Mouse (Mus musculus) kidney, embryonic 15.5 days (tissue): Measurements from ENCODE around the gene Gpr4. TPM values are rescaled to one million over a fixed set of nuclear protein-coding genes. Genes with fewer than 3 reads are reported as not detected.

ENCODE experiments used
- ATAC-seq: fragments of 200-750 bp; cut with Nextera tagmentation; replicated peaks from 2 replicates; pipeline ENCODE4 v1.8.0; 2017; ENCODE audit warnings: moderate TSS enrichment; ENCODE audit not compliant: low FRiP score
- H3K27ac ChIP-seq: fragments of 300-500 bp; sonication (generic); 2 replicates; pipeline ENCODE4 v1.5.1; 2015; ENCODE audit warnings: mild to moderate bottlenecking, inconsistent platforms
- H3K27me3 ChIP-seq: fragments of 300-500 bp; sonication (generic); 2 replicates; pipeline ENCODE4 v1.6.1; 2015; ENCODE audit warnings: inconsistent platforms
- H3K36me3 ChIP-seq: fragments of 300-500 bp; sonication (generic); 2 replicates; pipeline ENCODE4 v1.6.1; 2015; ENCODE audit warnings: inconsistent platforms
- H3K4me1 ChIP-seq: fragments of 300-500 bp; sonication (generic); 2 replicates; pipeline ENCODE4 v1.6.1; 2015; ENCODE audit warnings: inconsistent platforms
- H3K4me2 ChIP-seq: fragments of 300-500 bp; sonication (generic); 2 replicates; pipeline ENCODE4 v1.6.1; 2015; ENCODE audit warnings: moderate library complexity, mild to moderate bottlenecking, inconsistent platforms
- H3K4me3 ChIP-seq: fragments of 300-500 bp; sonication (generic); replicated peaks from 2 replicates; pipeline ENCODE4 v1.5.1; 2015; ENCODE audit warnings: mild to moderate bottlenecking, inconsistent platforms
- H3K9ac ChIP-seq: fragments of 300-500 bp; sonication (generic); 2 replicates; pipeline ENCODE4 v1.6.1; 2015; ENCODE audit warnings: mild to moderate bottlenecking, inconsistent platforms
- H3K9me3 ChIP-seq: fragments of 300-500 bp; sonication (generic); replicated peaks from 2 replicates; pipeline ENCODE4 v1.6.1; 2016; ENCODE audit warnings: inconsistent platforms
- WGBS: fragments of 180-500 bp; shearing (Covaris S2); methylation state at CpG from one replicate; pipeline ENCODE4 v1.1.7; 2015; ENCODE audit warnings: mixed read lengths; 5-methylcytosine and 5-hydroxymethylcytosine counted together
- polyA plus RNA-seq: library from polyadenylated mRNA; unstranded; fragments of >200 nt; fragmentation: Nextera tagmentation; extraction: Ambion mirVana; gene quantifications from 2 replicates; pipeline ENCODE4 v1.2.1, GENCODE M21; 2015

Gene Gpr4
- polyA plus RNA-seq, 1 experiment from 2014 or later, result 3.3 TPM

- no peaks in the 10 kb centered on the region for H3K9me3 ChIP-seq
- H3K36me3 ChIP-seq, result peaks cover 32% of the 10 kb centered on the region
- WGBS, result 97% methylated on average over 1 of the region's 1 CpGs
- no peak overlapping the region for H3K9ac ChIP-seq
- H3K27ac ChIP-seq, result no peak overlapping the region
- no peaks in the 10 kb centered on the region for H3K4me1 ChIP-seq
- H3K4me2 ChIP-seq, result no peak overlapping the region
- ATAC-seq, result no peak
- no peak overlapping the region for H3K4me3 ChIP-seq
- no peaks in the 10 kb centered on the region for H3K27me3 ChIP-seq
Measured at GRCm38 (mm10) chr7:19246855-19247254, 34.5 kb downstream of the Gpr4 start.

- no peak for ATAC-seq
Measured at GRCm38 (mm10) chr7:19247511-19247910, 35.2 kb downstream of the Gpr4 start.

GRCm38 (mm10) chr7:19252078-19252477 lies 39.7 kb downstream of the Gpr4 start:
- Histone ChIP-seq H3K9me3 (no peaks in the 10 kb centered on the region), H3K36me3 (peaks cover 31% of the 10 kb centered on the region), H3K4me2 (no peak overlapping the region), H3K27me3 (no peaks in the 10 kb centered on the region), H3K4me3 (no peak overlapping the region), H3K9ac (no peak overlapping the region), H3K4me1 (0 out of 2 replicates have a peak, but pooled peaks cover 3% of the 10 kb centered on the region), H3K27ac (no peak overlapping the region)
- ATAC-seq, result no peak
- 78% methylated on average over 4 of the region's 4 CpGs for WGBS

More at GRCm38 (mm10) chr7:19247511-19247910, 35.2 kb downstream of the Gpr4 start:
- 83% methylated on average over 2 of the region's 2 CpGs for WGBS
- peaks cover 32% of the 10 kb centered on the region for H3K36me3 ChIP-seq
- no peak overlapping the region for H3K4me3 ChIP-seq
- H3K4me1 ChIP-seq, result no peaks in the 10 kb centered on the region
- no peak overlapping the region for H3K27ac ChIP-seq
- no peaks in the 10 kb centered on the region for H3K9me3 ChIP-seq
- no peak overlapping the region for H3K9ac ChIP-seq
- H3K27me3 ChIP-seq, result no peaks in the 10 kb centered on the region
- H3K4me2 ChIP-seq, result no peak overlapping the region

- Histone ChIP-seq H3K27me3 (no peaks in the 10 kb centered on the region), H3K36me3 (peaks cover 36% of the 10 kb centered on the region), H3K4me1 (0 out of 2 replicates have a peak, but pooled peaks cover 6% of the 10 kb centered on the region), H3K9me3 (no peaks in the 10 kb centered on the region), H3K4me2 (no peak overlapping the region), H3K9ac (no peak overlapping the region), H3K4me3 (no peak overlapping the region), H3K27ac (no peak overlapping the region)
- WGBS, result 57% methylated on average over 5 of the region's 5 CpGs
- ATAC-seq, result no peak
Measured at GRCm38 (mm10) chr7:19253437-19253836, 41.1 kb downstream of the Gpr4 start.

DNA sequence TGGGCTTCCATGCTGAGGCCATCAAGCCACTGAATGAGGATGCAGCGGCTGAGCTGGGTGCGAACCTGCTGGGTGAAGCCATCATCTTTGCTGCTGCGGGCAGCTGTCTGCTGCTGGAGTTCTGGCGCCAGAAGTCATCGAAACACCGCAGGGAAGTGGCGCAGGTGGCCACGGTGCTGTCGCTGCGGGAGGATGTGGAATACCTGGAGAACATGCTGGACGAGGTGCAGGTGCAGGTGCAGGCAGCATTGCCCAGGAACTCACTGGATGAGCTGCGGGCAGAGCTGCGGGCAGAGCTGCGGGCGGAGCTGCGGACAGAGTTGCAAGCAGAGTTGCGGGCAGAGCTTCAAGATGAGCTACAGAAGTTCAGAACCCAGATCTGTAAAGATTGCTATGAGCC lies 43.1 kb downstream of the Gpr4 start:
- Histone ChIP-seq H3K4me1 (0 out of 2 replicates have a peak, but pooled peaks cover 6% of the 10 kb centered on the region), H3K27ac (no peak overlapping the region), H3K27me3 (no peaks in the 10 kb centered on the region), H3K9me3 (no peaks in the 10 kb centered on the region), H3K4me2 (no peak overlapping the region), H3K9ac (no peak overlapping the region), H3K36me3 (peaks cover 56% of the 10 kb centered on the region), H3K4me3 (no peak overlapping the region)
- 88% methylated on average over 17 of the region's 17 CpGs for WGBS
- ATAC-seq, result no peak

GRCm38 (mm10) chr7:19256567-19256966 lies 44.2 kb downstream of the Gpr4 start:
- Histone ChIP-seq H3K27me3 (no peaks in the 10 kb centered on the region), H3K9ac (no peak overlapping the region), H3K4me2 (no peak overlapping the region), H3K27ac (no peak overlapping the region), H3K4me1 (0 out of 2 replicates have a peak, but pooled peaks cover 6% of the 10 kb centered on the region), H3K4me3 (no peak overlapping the region), H3K36me3 (peaks cover 68% of the 10 kb centered on the region), H3K9me3 (no peaks in the 10 kb centered on the region)
- ATAC-seq, result no peak
- 78% methylated on average over 7 of the region's 7 CpGs for WGBS

- H3K4me2 ChIP-seq, result no peak overlapping the region
- H3K4me1 ChIP-seq, result 0 out of 2 replicates have a peak, but pooled peaks cover 6% of the 10 kb centered on the region
- H3K9ac ChIP-seq, result no peak overlapping the region
- ATAC-seq, result peak; percentile 77
- 47% methylated on average over 11 of the region's 11 CpGs for WGBS
- H3K9me3 ChIP-seq, result no peaks in the 10 kb centered on the region
- peaks cover 77% of the 10 kb centered on the region for H3K36me3 ChIP-seq
- H3K4me3 ChIP-seq, result no peak overlapping the region
- no peaks in the 10 kb centered on the region for H3K27me3 ChIP-seq
- H3K27ac ChIP-seq, result no peak overlapping the region
Measured at GRCm38 (mm10) chr7:19257390-19258022, 45.2 kb downstream of the Gpr4 start.

DNA sequence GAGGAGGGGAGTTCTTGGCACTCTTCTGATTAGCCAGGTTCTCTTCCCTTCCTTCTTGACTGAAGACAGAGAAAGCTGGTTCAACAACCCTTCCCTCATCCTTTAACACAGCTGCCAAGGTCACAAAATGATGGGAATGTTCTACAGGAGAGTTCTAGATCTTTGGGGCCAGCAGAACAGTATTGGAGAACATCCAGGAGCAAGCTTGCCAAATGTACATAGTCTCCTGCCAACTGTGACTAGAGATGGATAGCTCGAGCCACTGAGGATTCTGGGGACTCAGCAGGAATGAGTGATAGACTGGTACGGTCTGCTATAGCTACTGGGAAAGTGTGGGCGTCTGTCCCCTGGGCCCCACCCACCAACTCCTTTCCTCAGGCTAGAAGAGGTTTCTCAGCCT lies 46.0 kb downstream of the Gpr4 start:
- WGBS, result 79% methylated on average over 3 of the region's 3 CpGs
- H3K4me2 ChIP-seq, result no peak overlapping the region
- 0 out of 2 replicates have a peak, but pooled peaks cover 6% of the 10 kb centered on the region for H3K4me1 ChIP-seq
- no peak overlapping the region for H3K9ac ChIP-seq
- no peaks in the 10 kb centered on the region for H3K27me3 ChIP-seq
- H3K4me3 ChIP-seq, result no peak overlapping the region
- H3K36me3 ChIP-seq, result peaks cover 85% of the 10 kb centered on the region
- ATAC-seq, result no peak
- no peaks in the 10 kb centered on the region for H3K9me3 ChIP-seq
- H3K27ac ChIP-seq, result no peak overlapping the region

DNA sequence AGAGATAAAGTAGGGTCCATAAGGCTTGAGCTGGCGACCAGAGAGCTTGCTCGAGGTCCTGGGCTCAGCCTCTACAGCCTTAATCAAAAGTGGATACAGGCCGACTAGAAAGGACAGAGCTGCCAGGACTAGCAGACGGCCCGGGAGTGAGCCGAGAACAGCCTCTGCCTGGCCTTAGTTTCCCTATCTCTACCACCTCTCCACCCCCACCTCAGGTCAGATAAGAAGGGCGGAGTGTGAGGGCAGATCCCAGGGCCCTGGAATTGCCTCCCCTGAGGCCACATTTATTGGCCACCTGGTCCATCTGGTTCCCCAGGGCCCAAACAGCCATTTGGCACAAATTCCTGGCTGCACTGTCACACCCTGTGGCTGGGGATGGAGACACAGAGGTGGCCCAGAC lies 52.8 kb downstream of the Gpr4 start:
- WGBS, result 57% methylated on average over 7 of the region's 7 CpGs
- Histone ChIP-seq H3K9me3 (no peaks in the 10 kb centered on the region), H3K27me3 (no peaks in the 10 kb centered on the region), H3K36me3 (peaks cover 76% of the 10 kb centered on the region), H3K4me3 (no peak overlapping the region), H3K27ac (no peak overlapping the region), H3K9ac (no peak overlapping the region), H3K4me1 (peaks cover 48% of the 10 kb centered on the region), H3K4me2 (no peak overlapping the region)
- no peak for ATAC-seq

DNA sequence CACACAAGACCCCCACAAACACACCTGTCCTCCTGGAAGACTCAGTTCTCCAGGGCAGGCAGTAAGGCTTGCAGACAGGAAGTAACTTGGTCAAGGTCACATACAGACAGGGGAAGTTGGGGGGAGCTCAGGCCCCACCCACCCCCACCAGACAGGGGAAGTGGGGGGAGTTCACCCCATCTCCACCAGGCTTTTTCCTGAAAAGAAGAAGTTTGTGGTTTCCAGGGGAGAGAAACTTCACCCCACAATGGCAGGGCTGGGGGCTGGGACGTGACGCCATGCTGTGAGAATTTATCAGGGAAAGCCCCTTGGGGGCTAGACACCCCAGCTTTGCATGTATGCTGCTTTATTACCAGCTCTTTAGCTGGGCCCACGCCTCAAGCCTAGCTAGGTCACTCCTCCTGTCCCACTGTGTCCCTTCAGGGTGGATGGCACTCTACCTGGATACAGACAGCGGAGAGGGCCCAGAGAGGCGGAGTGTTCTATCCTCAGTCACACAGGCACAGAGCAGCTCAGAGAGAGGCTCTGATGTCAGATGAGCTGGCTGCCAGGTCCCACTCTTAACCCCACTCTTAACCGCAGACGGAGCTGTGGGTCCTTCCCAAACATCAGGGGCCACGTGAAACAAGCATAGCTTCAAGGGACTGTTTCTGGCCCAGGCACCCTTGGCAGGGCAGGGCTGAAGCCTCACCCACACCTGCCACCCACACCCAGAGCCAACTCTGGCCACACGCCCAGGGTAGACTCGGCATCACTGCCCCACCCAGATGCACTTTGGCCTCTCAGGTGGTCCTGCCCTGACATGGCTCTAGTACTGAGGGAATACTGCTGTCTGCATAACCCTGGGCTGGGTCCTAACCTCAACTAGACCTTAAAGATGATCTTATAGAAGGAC lies 53.8 kb downstream of the Gpr4 start:
- H3K4me3 ChIP-seq, result no peak overlapping the region
- H3K4me1 ChIP-seq, result peaks cover 54% of the 10 kb centered on the region
- 0 out of 2 replicates have a peak overlapping the region, but pooled peaks have one; percentile 2 for H3K9ac ChIP-seq
- no peak for ATAC-seq
- WGBS, result 67% methylated on average over 10 of the region's 10 CpGs
- no peak overlapping the region for H3K27ac ChIP-seq
- no peaks in the 10 kb centered on the region for H3K27me3 ChIP-seq
- H3K9me3 ChIP-seq, result no peaks in the 10 kb centered on the region
- no peak overlapping the region for H3K4me2 ChIP-seq
- H3K36me3 ChIP-seq, result peaks cover 65% of the 10 kb centered on the region

DNA sequence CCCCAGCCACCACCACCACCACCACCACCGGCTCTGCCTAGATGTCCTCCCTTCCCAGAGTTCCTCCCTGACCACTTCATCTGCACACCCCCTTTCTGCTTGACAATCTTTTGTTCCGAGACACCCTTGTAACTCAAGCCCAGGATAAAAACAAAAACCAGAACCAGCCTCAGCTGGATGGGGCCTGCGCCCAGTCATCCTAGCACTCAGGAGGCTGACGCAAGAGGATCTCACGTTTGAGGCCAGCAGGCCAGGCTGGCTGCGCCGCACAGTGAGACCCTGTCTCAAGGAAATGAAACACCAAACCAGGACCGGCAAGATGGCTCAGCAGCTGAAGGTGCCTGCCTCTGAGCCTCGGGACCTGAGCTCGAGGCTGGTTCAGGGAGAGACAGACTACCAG lies 54.7 kb downstream of the Gpr4 start:
- H3K27me3 ChIP-seq, result no peaks in the 10 kb centered on the region
- H3K9me3 ChIP-seq, result no peaks in the 10 kb centered on the region
- 56% methylated on average over 10 of the region's 10 CpGs for WGBS
- H3K27ac ChIP-seq, result peak overlapping the region; percentile 49; the same call in 1 of the 2 replicates
- H3K4me2 ChIP-seq, result 0 out of 2 replicates have a peak overlapping the region, but pooled peaks have one; percentile 5
- no peak overlapping the region for H3K9ac ChIP-seq
- ATAC-seq, result no peak
- no peak overlapping the region for H3K4me3 ChIP-seq
- H3K4me1 ChIP-seq, result peaks cover 54% of the 10 kb centered on the region
- H3K36me3 ChIP-seq, result peaks cover 57% of the 10 kb centered on the region
